Mouse (Mus musculus) gastrocnemius, postnatal 4 days (tissue): Measurements from ENCODE around the gene 3110009E18Rik. TPM values are rescaled to one million over a fixed set of nuclear protein-coding genes. Genes with fewer than 3 reads are reported as not detected.

ENCODE experiments used
- DNase-seq, 2 experiments: peaks; one replicate each; pipeline ENCODE4 v3.0.0; 2021 to 2022; ENCODE audit warnings: low spot score in 2 of 2, mixed read lengths in 2 of 2
- total RNA-seq, 2 experiments: library from RNA; stranded (reverse); gene quantifications; 2 replicates each; pipeline ENCODE4 v1.2.3; 2021

The 3110009E18Rik gene
- total RNA-seq, 2 experiments from 2014 or later = 5.5 to 9.0 TPM

- DNase-seq = no peak
These were observed 20.3 kb upstream of the 3110009E18Rik start for GRCm38 (mm10) chr1:120100456-120101226.

- no peak for DNase-seq
These were observed 19.8 kb upstream of the 3110009E18Rik start for GRCm38 (mm10) chr1:120101227-120101609.

GRCm38 (mm10) chr1:120105556-120105959, 15.4 kb upstream of the 3110009E18Rik start:
- no peak for DNase-seq

DNA sequence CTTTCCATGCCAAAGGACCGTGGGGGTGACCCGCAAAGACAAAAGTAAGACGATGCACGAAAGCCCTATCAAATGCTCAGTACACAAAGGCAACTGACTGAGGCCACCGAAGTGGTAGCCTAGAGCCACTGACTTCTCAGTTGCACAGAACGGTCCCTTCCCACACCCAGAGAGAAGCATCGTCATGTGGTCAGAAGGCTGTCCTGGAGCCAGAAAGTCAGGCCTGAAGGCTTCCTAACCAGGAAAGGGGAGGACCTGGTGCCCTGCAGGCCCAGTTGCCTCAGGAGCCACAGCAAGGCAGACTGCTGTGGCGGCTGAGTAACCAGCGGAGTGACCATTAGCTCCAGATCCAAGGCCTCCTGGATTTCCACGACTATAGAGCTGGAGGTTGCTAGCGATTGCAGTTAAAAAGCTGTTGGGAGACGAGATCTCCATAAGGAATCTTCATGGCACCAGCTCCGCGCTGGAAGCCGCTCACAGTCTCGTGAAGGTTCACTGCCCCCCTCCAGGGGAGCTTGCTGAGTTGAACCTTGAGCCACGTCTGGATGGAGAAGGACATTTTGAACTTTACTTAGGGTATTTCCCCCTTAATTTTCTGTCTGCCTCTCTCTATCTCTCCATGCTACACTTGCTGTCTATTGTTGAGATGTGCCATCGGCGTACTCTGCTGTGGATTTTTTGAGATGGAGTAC, 11.1 kb upstream of the 3110009E18Rik start:
- DNase-seq = no peak

- DNase-seq = no peak
These were observed 9.2 kb upstream of the 3110009E18Rik start for GRCm38 (mm10) chr1:120111766-120112165.

DNA sequence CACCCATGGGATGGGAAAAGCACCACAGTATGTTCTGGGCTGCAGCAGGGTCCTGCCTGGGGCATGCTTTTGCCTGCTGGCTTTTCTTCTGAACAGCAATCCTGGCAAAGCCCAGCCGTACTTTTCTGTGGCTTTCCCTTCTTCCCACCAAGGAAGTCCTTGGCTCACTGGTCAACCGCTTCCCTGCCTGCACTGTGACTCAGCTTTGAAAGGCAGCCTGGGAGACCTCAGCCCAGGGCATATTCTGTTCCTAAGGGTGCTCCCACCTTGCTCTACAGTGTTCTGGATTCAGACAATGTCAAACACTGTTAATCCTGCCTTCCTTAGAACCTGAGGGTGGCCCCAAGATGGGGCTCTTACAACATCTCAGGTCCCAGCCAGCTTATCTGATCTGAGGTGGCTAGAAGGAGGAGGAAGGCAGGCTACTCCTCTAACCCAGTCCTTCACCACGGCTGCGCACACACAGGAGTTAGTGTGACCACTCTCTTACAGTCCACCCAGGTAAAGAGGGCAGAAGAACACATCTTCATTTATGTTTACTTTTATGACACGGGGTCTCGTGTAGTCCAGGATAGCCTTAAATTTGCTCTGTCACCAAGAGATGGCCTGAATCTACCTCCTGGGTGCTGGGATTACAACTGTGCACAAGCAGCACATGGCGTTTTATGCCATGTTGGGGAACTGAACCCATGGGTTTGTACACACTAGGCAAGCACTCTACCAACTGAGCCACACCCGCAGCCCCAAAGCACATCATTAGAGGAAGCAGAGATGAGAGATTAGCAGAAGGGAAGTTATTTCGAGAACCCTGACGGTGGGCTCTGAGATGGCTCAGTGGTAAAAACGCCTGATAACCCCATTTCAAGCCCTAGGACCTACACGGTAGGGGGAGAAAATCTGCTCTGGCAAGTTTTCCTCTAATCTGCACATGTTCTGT, 8.5 kb upstream of the 3110009E18Rik start:
- no peak for DNase-seq

DNA sequence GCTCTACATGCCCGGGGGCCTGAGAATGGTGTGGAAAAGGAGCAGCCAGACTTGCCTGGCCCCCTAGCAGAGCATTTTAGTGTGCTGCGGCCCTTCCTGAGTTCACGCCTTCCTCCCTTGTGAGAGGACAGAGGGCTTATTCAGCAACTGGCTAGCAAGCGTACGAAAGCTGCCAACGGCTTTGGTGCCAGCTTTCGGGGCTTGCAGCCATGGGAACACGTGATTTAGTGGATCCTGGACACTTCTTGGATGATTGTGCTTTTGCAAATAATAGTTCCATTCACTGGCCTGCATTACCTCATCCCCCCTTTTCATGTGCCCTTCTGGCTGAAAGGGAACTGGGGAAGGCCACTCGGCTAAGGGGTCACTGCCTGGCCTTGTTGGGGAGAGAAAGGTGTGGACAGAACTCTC, 5.3 kb upstream of the 3110009E18Rik start:
- DNase-seq = peak in 1 of 2 experiments; percentile 31

GRCm38 (mm10) chr1:120116106-120116505, 4.9 kb upstream of the 3110009E18Rik start:
- no peak for DNase-seq

GRCm38 (mm10) chr1:120118854-120119253, 2.1 kb upstream of the 3110009E18Rik start:
- DNase-seq = no peak

DNA sequence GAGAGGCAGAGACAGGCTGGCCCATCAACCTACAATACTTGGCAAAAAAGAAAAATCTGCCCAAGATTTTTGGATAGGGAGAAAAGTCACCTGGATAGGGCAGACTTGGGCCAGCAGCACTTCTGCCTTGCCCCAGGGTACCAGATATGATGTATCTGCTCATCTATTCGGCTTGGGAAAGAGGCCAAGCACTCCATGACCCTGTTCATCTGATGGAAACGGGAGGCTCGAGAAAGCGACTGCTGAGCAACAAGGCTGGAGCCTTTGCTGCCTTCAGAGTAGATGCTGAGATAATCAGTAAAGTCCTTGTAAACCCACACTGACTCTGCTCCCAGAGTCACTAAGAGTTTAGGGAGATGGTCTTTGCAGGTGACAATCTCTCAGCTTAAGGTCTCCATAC, 1.6 kb upstream of the 3110009E18Rik start:
- no peak for DNase-seq

DNA sequence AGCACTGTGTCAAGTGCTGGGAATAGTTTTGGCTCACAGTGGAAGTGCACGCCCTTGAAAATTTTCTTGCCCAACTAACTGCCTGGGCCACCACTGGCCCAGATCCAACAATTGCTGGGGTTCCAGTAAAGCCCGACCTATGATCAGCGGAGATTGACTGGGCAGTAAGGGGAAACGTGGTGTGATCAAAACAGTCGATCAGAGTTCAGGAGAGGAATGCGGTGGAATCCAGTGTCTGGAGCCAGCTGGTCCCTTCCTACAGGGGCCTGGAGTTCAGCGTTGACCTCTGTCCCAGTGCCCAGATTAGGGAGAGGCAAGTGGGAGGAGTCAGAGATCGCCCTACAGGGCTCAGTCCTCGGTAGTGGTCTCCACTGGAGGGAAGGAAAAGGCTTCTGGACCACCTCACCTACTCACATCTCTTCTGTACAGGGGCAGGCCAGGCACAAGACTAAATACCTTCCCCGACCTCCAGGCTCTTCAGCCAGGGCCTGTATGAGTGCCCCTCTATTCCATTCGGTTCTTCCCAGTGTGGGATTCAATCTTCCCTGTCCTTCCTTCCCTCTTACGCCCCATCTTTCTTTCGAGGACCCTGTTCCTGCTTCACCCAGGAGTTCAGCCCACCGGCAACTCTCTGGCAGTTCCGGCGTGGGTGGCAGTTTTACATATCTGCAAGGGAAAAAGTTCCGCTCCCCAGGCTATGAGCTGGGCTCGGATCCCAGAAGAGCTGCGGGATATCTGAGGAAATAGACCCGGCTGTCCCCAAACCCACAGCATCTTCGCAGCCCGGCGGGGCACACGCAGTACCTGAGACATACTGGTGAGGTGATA, 632 bp upstream of the 3110009E18Rik start:
- DNase-seq = peak in 1 of 2 experiments; percentile 52

GRCm38 (mm10) chr1:120121930-120122530, 1.0 kb downstream of the 3110009E18Rik start:
- no peak for DNase-seq

DNA sequence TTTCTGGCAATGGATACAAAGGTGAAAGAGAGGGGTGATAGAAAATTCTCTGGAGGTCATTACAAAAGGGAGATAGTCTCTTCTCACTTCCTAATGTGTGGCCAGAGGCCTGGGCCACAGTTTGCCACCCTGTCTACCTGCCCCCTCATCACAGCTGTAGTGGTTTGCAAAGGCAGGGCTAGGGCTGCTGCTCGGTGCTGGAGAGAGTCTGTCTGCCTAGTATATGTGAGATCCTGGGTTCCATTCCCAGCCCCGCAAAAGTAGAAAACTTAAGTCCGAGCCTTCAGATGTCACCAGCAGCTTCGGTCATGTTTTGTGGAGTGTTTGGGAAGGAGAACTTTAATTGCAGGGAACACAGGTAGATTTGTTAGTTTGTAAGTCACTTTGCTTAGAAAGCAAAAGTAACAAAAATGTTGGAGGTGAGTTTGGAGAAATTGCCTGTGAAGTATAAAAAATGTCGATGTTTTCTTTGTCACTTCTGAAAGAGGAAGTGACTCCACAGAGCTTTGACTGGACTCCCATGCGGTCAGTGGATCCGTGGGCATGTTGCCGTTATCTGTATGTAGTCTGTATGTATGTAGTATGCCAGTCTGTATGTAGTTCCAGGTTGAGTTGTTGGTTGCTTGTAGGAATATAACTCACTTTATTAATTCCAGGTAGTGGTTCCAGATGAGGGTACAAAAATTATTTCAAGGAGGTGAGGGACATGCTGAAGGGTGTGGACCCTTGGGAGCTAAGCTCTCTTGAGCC, 1.8 kb downstream of the 3110009E18Rik start:
- no peak for DNase-seq

DNA sequence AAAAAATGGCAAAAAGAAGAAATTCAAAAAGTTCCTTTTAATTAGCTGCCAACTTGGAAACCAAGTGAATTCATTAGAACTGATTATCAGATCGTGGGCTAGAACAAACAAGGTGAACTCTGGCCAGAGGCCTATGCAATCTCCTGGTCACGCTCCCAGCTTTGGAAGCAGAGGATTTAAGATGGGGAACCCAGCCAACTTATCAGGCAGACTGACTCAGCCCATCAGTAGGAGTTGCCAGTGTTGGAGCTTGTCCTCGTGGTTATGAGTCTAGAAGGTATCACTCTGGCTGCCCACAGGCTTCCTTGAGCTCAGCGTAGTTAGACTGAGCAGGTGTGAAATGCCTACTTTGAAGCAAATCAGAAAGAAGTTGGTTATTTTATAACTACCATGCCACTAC, 3.9 kb downstream of the 3110009E18Rik start:
- DNase-seq = no peak

DNA sequence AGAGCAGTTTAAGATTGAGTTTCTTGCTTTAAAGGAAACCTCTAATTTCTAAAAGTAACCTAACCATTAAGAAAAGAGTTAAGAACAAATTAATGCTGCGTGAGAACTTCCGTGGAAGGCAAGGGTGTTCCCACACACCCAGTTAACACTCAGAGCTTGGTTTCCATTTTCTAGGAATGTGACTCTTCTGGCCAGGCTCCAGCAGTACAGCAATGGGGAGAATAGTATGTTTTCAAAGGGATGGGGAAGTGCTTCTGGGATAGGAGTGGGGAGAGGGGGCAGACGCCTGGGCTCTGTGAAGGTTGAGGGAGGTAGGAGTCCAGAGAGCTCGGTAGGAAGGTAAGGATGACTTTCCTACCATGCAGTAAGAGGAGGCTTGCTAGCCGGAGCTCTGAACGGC, 4.5 kb downstream of the 3110009E18Rik start:
- DNase-seq = no peak

- no peak for DNase-seq
These were observed 5.3 kb downstream of the 3110009E18Rik start for GRCm38 (mm10) chr1:120126318-120126717.

GRCm38 (mm10) chr1:120132376-120132775, 11.4 kb downstream of the 3110009E18Rik start:
- no peak for DNase-seq

GRCm38 (mm10) chr1:120135934-120136786, 15.2 kb downstream of the 3110009E18Rik start:
- no peak for DNase-seq
